Mouse (Mus musculus): ENCODE data around the gene Pla2g1b. TPM values are rescaled to one million over a fixed set of nuclear protein-coding genes. Genes with fewer than 3 reads are reported as not detected.
A peak's percentile ranks its signal among the peaks of the same experiment; 100 is the strongest.

The Pla2g1b gene
- polyA plus RNA-seq, 1 experiment from 2014 or later: not detected

- H3K4me2 ChIP-seq (ENCODE audit: low read depth, low read length): peak overlapping the region; percentile 72
These were observed 57.0 kb downstream of the Pla2g1b start for GRCm38 (mm10) chr5:115522981-115523499.

DNA sequence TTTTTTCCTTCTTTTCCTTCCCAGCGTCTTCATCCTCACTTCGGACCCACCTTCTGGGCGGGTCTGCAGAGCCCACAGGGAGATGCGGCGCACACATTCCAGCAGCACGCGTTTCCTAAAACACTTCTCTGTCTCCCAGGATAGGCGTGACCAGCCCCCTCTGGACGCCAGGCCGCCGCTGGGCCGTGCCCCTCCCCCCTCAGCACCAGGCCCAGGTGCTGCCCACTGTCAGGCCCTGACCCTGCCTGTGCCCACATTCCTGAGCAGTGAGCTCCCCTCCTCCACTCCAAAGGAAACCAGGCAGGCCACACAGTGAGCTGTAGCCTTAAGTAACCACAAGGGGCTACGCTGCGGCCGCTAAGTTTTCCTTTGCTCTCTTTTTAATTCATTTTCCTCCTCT lies 57.9 kb downstream of the Pla2g1b start:
- Histone ChIP-seq H3K27ac (ENCODE audit: low read depth) (peak overlapping the region; percentile 98), H3K4me3 (ENCODE audit: low read depth, low read length) (no peak overlapping the region), H3K4me1 (ENCODE audit: insufficient read depth) (peaks cover 68% of the 10 kb centered on the region), H3K4me2 (ENCODE audit: low read depth, low read length) (no peak overlapping the region), H3K36me3 (replicated peaks; ENCODE audit: insufficient read depth, low read length) (peaks cover 13% of the 10 kb centered on the region; the same call in 1 of the 2 replicates), H3K9me3 (ENCODE audit: low read length) (no peaks in the 10 kb centered on the region), H3K9ac (replicated peaks) (no peak overlapping the region), H3K27me3 (ENCODE audit: insufficient read depth, low read length) (no peaks in the 10 kb centered on the region)
- 34% methylated on average over 15 of the region's 15 CpGs for WGBS (ENCODE audit: insufficient replicate concordance)
- ATAC-seq (no peak), DNase-seq (peak; percentile 23)
- TF ChIP-seq CTCF (IDR thresholded peaks at IDR 0.05; ENCODE audit: low read depth): peak; percentile 31; the same call in 1 of the 2 replicates
- TF ChIP-seq EP300 (IDR thresholded peaks at IDR 0.05; ENCODE audit: low read depth): no peak

More at GRCm38 (mm10) chr5:115522981-115523499, 57.0 kb downstream of the Pla2g1b start:
- 60% methylated on average over 15 of the region's 15 CpGs for WGBS (ENCODE audit: insufficient replicate concordance)
- Histone ChIP-seq H3K4me3 (ENCODE audit: low read depth, low read length) (no peak overlapping the region), H3K27me3 (ENCODE audit: insufficient read depth, low read length) (no peaks in the 10 kb centered on the region), H3K9me3 (ENCODE audit: low read length) (no peaks in the 10 kb centered on the region), H3K4me1 (ENCODE audit: insufficient read depth) (peaks cover 69% of the 10 kb centered on the region), H3K27ac (ENCODE audit: low read depth) (peak overlapping the region; percentile 98), H3K36me3 (replicated peaks; ENCODE audit: insufficient read depth, low read length) (peaks cover 15% of the 10 kb centered on the region; the same call in 1 of the 2 replicates), H3K9ac (replicated peaks) (peak overlapping the region; percentile 65; the same call in 1 of the 2 replicates)
- ATAC-seq (peak; percentile 53), DNase-seq (peak; percentile 54)
- no peak for TF ChIP-seq EP300 (IDR thresholded peaks at IDR 0.05; ENCODE audit: low read depth)
- TF ChIP-seq CTCF (IDR thresholded peaks at IDR 0.05; ENCODE audit: low read depth): no peak

Other genes starting within 250 kb of the Pla2g1b start
- 58.7 and 61.8 TPM in 2 replicates for gene Pop5, start 230.4 kb upstream of the Pla2g1b start, polyA plus RNA-seq (2015; fragmentation: Nextera tagmentation; extraction: Ambion mirVana)
- gene Rnf10, start 193.4 kb upstream of the Pla2g1b start, polyA plus RNA-seq (2015; fragmentation: Nextera tagmentation; extraction: Ambion mirVana): 75.4 and 78.4 TPM in 2 replicates
- 19.5 and 19.6 TPM in 2 replicates for gene Coq5, start 186.6 kb upstream of the Pla2g1b start, polyA plus RNA-seq (2015; fragmentation: Nextera tagmentation; extraction: Ambion mirVana)
- 388 and 399 TPM in 2 replicates for gene Dynll1, start 165.3 kb upstream of the Pla2g1b start, polyA plus RNA-seq (2015; fragmentation: Nextera tagmentation; extraction: Ambion mirVana)
- gene Srsf9, start 139.1 kb upstream of the Pla2g1b start, polyA plus RNA-seq (2015; fragmentation: Nextera tagmentation; extraction: Ambion mirVana): 86.0 and 90.6 TPM in 2 replicates
- 11.7 and 12.1 TPM in 2 replicates for gene Gatc, start 125.1 kb upstream of the Pla2g1b start, polyA plus RNA-seq (2015; fragmentation: Nextera tagmentation; extraction: Ambion mirVana)
- gene Triap1, start 125.0 kb upstream of the Pla2g1b start, polyA plus RNA-seq (2015; fragmentation: Nextera tagmentation; extraction: Ambion mirVana): 20.3 and 24.2 TPM in 2 replicates
- gene Cox6a1, start 117.3 kb upstream of the Pla2g1b start, polyA plus RNA-seq (2015; fragmentation: Nextera tagmentation; extraction: Ambion mirVana): 936 and 952 TPM in 2 replicates
- gene Msi1, start 36.7 kb upstream of the Pla2g1b start, polyA plus RNA-seq (2015; fragmentation: Nextera tagmentation; extraction: Ambion mirVana): 0.15 and 0.26 TPM in 2 replicates
- gene Sirt4, start 18.5 kb downstream of the Pla2g1b start, polyA plus RNA-seq (2015; fragmentation: Nextera tagmentation; extraction: Ambion mirVana): 3.5 and 3.9 TPM in 2 replicates
- gene Pxn, start 40.4 kb downstream of the Pla2g1b start, polyA plus RNA-seq (2015; fragmentation: Nextera tagmentation; extraction: Ambion mirVana): 14.9 and 16.3 TPM in 2 replicates
- gene Rplp0, start 93.2 kb downstream of the Pla2g1b start, polyA plus RNA-seq (2015; fragmentation: Nextera tagmentation; extraction: Ambion mirVana): 793 and 822 TPM in 2 replicates
- 7.7 and 10.3 TPM in 2 replicates for gene Gcn1l1, start 99.0 kb downstream of the Pla2g1b start, polyA plus RNA-seq (2015; fragmentation: Nextera tagmentation; extraction: Ambion mirVana)
- 7.6 and 8.6 TPM in 2 replicates for gene Rab35, start 165.6 kb downstream of the Pla2g1b start, polyA plus RNA-seq (2015; fragmentation: Nextera tagmentation; extraction: Ambion mirVana)

Measured in liver, postnatal 0 days (tissue).